Mouse (Mus musculus) bone marrow, adult 2 months (tissue): ENCODE results near the gene Kcnn1.

Experiments
- CTCF ChIP-seq: fragments of 200-500 bp; IDR thresholded peaks from 2 replicates; pipeline ENCODE4 v1.5.1; 2011; ENCODE audit warnings: low read length, control low read depth; ENCODE audit not compliant: control insufficient read depth, insufficient read depth
- POLR2A ChIP-seq: fragments of 200-500 bp; IDR thresholded peaks from 2 replicates; pipeline ENCODE4 v1.6.1; 2011; ENCODE audit warnings: low read depth, mild to moderate bottlenecking, control low read depth, low read length, borderline replicate concordance; ENCODE audit not compliant: control insufficient read depth

DNA sequence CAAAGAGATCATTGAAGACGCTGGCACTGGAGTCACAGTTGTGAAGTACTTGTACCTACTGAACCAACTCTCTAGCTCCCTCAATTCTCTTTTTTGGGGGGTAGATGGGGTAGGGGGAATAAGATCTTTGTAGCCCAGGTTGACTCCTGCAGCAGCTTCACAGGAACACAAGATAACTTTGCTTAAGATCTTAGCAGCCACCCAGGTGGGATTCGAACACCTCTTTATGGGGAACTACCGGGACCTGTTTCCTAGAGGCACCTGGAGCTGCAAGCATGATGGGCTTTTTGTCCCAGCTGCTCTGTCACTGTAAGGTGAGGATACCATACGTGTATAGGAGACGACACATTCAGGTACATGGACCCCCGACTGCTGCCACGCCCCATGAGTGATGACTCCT, 3.5 kb upstream of the Kcnn1 start:
- TF ChIP-seq POLR2A: no peak
- no peak for TF ChIP-seq CTCF
